Mouse (Mus musculus): ENCODE data around the gene Zfp579.

DNA sequence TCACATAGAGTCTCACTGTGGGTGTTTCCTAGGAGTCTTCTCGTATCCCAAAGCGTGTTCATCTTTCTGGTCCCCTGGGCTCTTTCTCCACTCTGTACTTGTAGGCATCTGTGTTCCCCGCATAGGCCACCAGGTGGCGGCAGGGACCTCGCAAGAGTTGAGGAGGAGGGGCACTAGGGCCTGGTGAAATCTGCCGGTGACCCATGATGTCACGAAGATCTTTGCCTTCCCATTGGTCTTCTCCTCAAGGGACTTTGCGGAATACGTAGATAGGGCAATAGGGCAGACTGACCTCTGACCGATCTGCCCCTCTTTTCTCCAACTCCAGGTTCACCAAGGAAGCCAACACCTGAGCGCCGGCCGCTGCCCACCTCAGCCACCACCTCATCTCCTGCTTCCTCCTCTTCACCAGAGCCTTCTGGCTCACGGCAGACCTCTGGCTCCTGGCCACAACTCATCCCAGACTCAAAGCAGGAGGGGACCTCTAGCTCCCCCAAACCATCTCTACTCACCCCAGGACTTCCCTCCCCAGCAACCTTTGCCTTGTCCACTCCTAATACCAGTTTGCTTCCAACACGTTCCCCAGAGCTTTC is 52.6 kb downstream of the Zfp579 start:
- TF ChIP-seq CTCF (IDR thresholded peaks at IDR 0.05; ENCODE audit: borderline replicate concordance, insufficient read depth, low read length) (peak; percentile 81), POLR2A (IDR thresholded peaks at IDR 0.05; ENCODE audit: low read depth, low read length) (no peak)
